Mouse (Mus musculus) lung, adult 2 months (tissue): ENCODE measurements around the gene Cntn5.

Experiments used
- CTCF ChIP-seq: fragments of 200-500 bp; IDR thresholded peaks from 2 replicates; pipeline ENCODE4 v1.5.1; 2011; ENCODE audit warnings: mild to moderate bottlenecking, low read length, control low read depth; ENCODE audit not compliant: insufficient read depth
- POLR2A ChIP-seq: fragments of 200-500 bp; IDR thresholded peaks from 2 replicates; pipeline ENCODE4 v1.6.1; 2011; ENCODE audit warnings: low read depth, mild to moderate bottlenecking, control low read depth, low read length, borderline replicate concordance; ENCODE audit errors: extremely low read depth

- TF ChIP-seq CTCF (no peak), POLR2A (no peak)
These were observed 939.2 kb downstream of the Cntn5 start for GRCm38 (mm10) chr9:9965370-9965769.
